Mouse (Mus musculus): ENCODE measurements at regions not wholly inside any gene's neighbourhood (a gene's known extent, or its start where the extent isn't known, plus 50 kb on each side); places are given as distances from the start of the nearest gene placed in this dataset.
A peak's percentile ranks its signal among the peaks of the same experiment; 100 is the strongest.

DNA sequence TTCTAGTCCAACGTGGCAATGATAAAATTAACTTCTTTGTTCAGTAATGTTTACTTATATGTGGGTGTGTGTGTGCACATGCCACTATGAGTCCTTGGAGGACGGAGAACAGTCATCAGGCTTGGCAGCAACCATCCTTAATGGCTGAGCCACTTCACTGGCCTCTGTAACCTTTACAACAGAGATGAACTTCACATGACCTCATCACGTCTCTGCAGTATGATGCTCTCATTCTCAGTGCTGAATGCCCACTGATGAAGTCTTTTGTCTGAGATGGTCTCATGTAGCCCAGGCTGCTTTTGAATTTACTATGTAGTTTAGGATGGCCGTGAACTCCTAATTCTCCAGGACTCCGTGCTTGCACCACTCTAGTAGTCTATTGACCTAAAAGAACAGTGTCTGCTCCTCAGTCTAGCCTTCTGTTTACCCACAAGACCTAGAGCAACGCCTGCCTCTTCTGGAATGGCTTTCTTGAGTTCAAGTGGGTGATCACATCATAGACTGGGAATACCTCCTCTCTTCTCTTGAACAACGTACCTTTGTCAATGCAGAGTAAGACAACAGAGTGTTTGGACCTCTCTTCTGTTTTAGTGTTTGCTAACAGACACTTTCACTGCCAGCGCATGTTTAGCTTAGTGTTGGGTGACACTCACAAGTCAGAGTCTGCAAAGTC lies 308.8 kb downstream of the 1810013L24Rik start:
- 70% methylated on average over 8 of the region's 8 CpGs for WGBS
- Histone ChIP-seq H3K4me3 (ENCODE audit: low read depth, low read length) (no peak overlapping the region), H3K9me3 (ENCODE audit: low read length) (no peaks in the 10 kb centered on the region), H3K9ac (no peak overlapping the region), H3K27ac (ENCODE audit: low read depth, low read length) (no peak overlapping the region), H3K4me1 (ENCODE audit: insufficient read depth) (no peaks in the 10 kb centered on the region), H3K27me3 (ENCODE audit: insufficient read depth, low read length) (no peaks in the 10 kb centered on the region), H3K4me2 (ENCODE audit: low read depth) (no peak overlapping the region), H3K36me3 (ENCODE audit: insufficient read depth) (no peaks in the 10 kb centered on the region)
- DNase-seq (no peak), ATAC-seq (no peak)
- no peak for TF ChIP-seq CTCF (IDR thresholded peaks at IDR 0.05; ENCODE audit: low read depth)

DNA sequence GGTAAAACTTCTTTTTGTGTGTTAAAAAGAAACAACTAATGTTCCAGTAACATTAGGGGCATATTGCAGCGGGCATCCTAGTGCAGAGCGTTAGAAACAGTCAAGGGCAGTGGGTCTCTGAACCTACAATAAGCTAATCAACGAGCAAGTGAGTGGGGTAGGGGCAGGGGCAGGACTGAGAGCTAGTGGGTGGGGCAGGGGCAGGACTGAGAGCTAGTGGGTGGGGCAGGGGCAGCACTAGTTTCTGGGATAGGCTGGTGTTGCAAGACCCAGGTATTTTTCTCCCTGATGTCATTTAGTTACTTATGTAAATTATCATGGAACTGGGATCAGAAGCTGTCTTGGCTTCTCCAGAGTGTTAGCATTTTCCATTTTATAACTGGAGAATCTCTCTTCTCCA lies 309.5 kb downstream of the 1810013L24Rik start:
- no peak overlapping the region for H3K27ac ChIP-seq (ENCODE audit: low read depth, low read length)
- no peaks in the 10 kb centered on the region for H3K36me3 ChIP-seq (ENCODE audit: insufficient read depth)
- WGBS, result 66% methylated on average over 3 of the region's 3 CpGs
- no peak overlapping the region for H3K4me2 ChIP-seq (ENCODE audit: low read depth)
- DNase-seq, result no peak
- no peak overlapping the region for H3K9ac ChIP-seq
- no peak for TF ChIP-seq CTCF (IDR thresholded peaks at IDR 0.05; ENCODE audit: low read depth)
- no peak for ATAC-seq
- H3K9me3 ChIP-seq (ENCODE audit: low read length), result no peaks in the 10 kb centered on the region
- H3K27me3 ChIP-seq (ENCODE audit: insufficient read depth, low read length), result no peaks in the 10 kb centered on the region
- H3K4me1 ChIP-seq (ENCODE audit: insufficient read depth), result no peaks in the 10 kb centered on the region
- H3K4me3 ChIP-seq (ENCODE audit: low read depth, low read length), result no peak overlapping the region

DNA sequence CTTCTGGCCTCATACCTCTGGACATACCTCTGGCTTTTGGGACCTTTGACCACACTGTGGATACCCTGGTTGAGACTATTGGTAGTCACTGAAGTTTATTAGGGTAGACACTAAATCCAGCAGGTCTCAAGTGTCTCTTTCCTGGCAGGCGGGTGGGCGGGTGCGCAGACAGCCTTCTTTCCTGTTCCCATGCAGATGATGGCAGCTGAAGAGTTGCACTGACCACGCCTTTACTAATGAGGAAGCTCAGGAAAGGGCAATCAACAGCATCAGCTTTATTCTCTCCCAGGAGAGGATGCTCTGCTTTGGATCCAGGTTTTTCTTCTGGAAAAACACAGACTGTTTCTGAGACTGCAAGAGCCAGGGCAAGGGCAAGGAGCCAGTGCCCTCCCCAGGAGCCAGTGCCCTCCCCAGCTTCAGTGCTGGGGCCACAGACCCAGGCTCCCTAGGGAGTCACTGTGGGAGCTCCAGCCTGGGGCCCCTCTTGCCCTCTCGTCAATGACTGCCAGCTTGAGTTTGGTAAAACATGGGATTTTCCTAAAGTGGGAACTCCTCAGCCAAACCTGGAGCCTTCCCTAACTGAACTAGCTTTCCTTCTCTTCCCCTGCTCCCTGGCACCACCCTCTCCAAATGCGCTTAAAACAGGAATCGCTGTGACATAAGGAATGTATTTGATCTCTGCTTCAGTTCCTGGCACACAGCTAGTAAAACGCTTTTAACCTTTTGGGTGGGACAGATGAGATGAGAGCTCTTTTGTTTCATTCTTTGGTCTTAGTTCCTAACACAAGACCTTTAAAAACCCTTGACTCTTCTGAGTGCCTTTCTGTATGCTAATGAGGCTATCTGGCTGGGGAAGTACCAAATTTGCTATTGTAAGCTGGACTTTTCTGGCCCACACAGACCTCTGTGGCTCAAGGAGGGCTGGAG lies 319.6 kb downstream of the 1810013L24Rik start:
- no peaks in the 10 kb centered on the region for H3K27me3 ChIP-seq (ENCODE audit: insufficient read depth, low read length)
- no peak overlapping the region for H3K4me2 ChIP-seq (ENCODE audit: low read depth)
- 51% methylated on average over 8 of the region's 8 CpGs for WGBS
- no peak for TF ChIP-seq CTCF (IDR thresholded peaks at IDR 0.05; ENCODE audit: low read depth)
- no peak overlapping the region for H3K4me3 ChIP-seq (ENCODE audit: low read depth, low read length)
- ATAC-seq, result no peak
- no peaks in the 10 kb centered on the region for H3K4me1 ChIP-seq (ENCODE audit: insufficient read depth)
- H3K36me3 ChIP-seq (ENCODE audit: insufficient read depth), result no peaks in the 10 kb centered on the region
- H3K9ac ChIP-seq, result no peak overlapping the region
- H3K9me3 ChIP-seq (ENCODE audit: low read length), result no peaks in the 10 kb centered on the region
- H3K27ac ChIP-seq (ENCODE audit: low read depth, low read length), result no peak overlapping the region
- DNase-seq, result no peak

DNA sequence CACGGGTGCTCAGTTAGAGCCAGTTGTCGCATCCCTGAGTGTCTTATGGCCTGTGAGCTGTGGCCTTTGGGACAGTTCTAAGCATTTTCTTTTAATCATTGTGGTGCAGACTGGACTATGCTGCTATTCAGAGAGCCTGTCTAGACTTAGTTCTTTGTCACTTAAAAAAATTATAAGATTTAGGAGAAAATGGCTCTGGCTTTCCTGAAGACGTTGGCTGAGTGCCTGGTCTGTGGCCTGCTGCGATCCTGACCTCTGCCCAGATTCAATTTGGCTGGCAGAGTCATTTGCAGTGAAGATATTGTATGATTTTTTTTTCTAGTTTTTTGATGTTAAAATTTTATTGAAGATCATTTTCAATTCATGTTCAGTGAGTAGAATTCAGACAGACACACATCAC lies 322.0 kb downstream of the 1810013L24Rik start:
- Histone ChIP-seq H3K9me3 (ENCODE audit: low read length) (no peaks in the 10 kb centered on the region), H3K36me3 (ENCODE audit: insufficient read depth) (no peaks in the 10 kb centered on the region), H3K27ac (ENCODE audit: low read depth, low read length) (no peak overlapping the region), H3K4me2 (ENCODE audit: low read depth) (no peak overlapping the region), H3K4me3 (ENCODE audit: low read depth, low read length) (no peak overlapping the region), H3K4me1 (ENCODE audit: insufficient read depth) (no peaks in the 10 kb centered on the region), H3K9ac (no peak overlapping the region), H3K27me3 (ENCODE audit: insufficient read depth, low read length) (no peaks in the 10 kb centered on the region)
- DNase-seq (no peak), ATAC-seq (no peak)
- WGBS, result 69% methylated on average over 4 of the region's 4 CpGs
- no peak for TF ChIP-seq CTCF (IDR thresholded peaks at IDR 0.05; ENCODE audit: low read depth)

DNA sequence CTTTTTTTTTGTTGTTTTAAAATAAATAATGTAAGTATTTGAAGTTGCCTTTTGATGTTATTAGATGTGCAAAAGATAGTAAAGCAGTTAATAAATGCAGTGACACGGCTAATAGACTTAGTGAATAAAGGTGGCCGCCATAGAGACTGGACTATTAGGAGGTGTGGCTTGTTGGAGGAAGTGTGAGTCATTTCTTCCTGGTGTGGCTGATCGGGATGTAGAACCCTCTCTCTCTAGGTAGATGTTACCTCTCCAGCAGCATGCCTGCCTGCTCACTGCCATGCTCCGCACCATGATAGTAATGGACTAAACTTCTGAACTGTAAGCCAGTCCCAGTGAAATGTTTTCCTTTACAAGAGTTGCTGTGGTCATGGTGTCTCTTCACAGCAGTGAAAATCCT lies 323.6 kb downstream of the 1810013L24Rik start:
- H3K27me3 ChIP-seq (ENCODE audit: insufficient read depth, low read length), result no peaks in the 10 kb centered on the region
- no peak overlapping the region for H3K4me3 ChIP-seq (ENCODE audit: low read depth, low read length)
- no peak for DNase-seq
- ATAC-seq, result no peak
- no peak overlapping the region for H3K27ac ChIP-seq (ENCODE audit: low read depth, low read length)
- TF ChIP-seq CTCF (IDR thresholded peaks at IDR 0.05; ENCODE audit: low read depth), result no peak
- H3K4me1 ChIP-seq (ENCODE audit: insufficient read depth), result no peaks in the 10 kb centered on the region
- H3K4me2 ChIP-seq (ENCODE audit: low read depth), result no peak overlapping the region
- H3K36me3 ChIP-seq (ENCODE audit: insufficient read depth), result no peaks in the 10 kb centered on the region
- 94% methylated on average over 4 of the region's 4 CpGs for WGBS
- H3K9ac ChIP-seq, result no peak overlapping the region
- no peaks in the 10 kb centered on the region for H3K9me3 ChIP-seq (ENCODE audit: low read length)

DNA sequence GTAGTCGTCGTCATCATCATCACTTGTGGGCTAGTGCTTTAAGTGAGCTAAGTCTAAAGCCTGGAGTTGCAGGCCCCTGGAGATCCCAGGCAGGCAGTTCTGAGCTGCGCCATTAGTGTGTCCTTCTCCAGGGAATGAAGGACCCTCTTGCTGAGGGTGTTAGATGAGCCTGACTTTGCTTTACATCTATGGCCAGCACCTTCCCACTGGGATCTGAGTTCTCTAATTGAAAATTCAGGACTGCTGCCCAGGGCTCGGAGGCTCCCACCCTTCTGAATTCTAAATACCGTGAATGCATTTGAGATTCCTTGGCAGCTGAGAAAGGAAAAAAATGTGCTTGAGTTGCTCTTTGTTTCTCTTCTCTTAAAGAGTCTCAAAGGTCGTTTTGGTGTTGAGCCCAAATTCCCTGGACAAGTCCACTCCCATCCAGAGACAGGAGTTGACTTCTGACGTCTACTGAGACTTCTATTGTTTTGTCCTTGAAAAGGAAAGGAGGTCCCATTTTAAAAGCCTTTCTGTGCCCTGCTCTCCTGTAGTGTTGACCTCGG lies 335.9 kb downstream of the 1810013L24Rik start:
- DNase-seq (peak; percentile 7), ATAC-seq (no peak)
- Histone ChIP-seq H3K27ac (ENCODE audit: low read depth, low read length) (no peak overlapping the region), H3K9me3 (ENCODE audit: low read length) (no peaks in the 10 kb centered on the region), H3K27me3 (ENCODE audit: insufficient read depth, low read length) (no peaks in the 10 kb centered on the region), H3K9ac (no peak overlapping the region), H3K4me3 (ENCODE audit: low read depth, low read length) (no peak overlapping the region), H3K4me1 (ENCODE audit: insufficient read depth) (no peaks in the 10 kb centered on the region), H3K4me2 (ENCODE audit: low read depth) (no peak overlapping the region), H3K36me3 (ENCODE audit: insufficient read depth) (no peaks in the 10 kb centered on the region)
- WGBS, result 45% methylated on average over 8 of the region's 8 CpGs
- no peak for TF ChIP-seq CTCF (IDR thresholded peaks at IDR 0.05; ENCODE audit: low read depth)

DNA sequence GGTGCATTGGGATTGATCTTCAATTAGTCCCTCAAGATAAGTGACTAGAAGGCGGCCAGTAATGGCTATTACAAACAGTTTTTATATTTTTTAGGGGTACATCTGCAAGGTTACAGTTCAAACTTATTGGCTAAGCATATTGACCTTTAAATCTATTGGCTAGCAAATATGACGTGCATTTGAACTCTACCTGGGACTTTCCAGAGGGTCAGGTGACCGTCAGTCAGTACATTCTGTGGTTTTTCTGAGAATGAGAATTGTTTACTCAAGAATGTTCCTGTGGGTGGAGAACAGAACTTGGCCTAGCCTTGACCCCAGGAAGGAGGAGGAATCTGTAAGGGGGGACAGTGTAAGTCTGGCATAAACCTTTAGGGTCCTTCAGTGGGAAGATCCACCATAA lies 346.5 kb downstream of the 1810013L24Rik start:
- H3K4me3 ChIP-seq (ENCODE audit: low read depth, low read length), result no peak overlapping the region
- no peak for TF ChIP-seq CTCF (IDR thresholded peaks at IDR 0.05; ENCODE audit: low read depth)
- no peaks in the 10 kb centered on the region for H3K27me3 ChIP-seq (ENCODE audit: insufficient read depth, low read length)
- no peak overlapping the region for H3K9ac ChIP-seq
- H3K9me3 ChIP-seq (ENCODE audit: low read length), result no peaks in the 10 kb centered on the region
- H3K36me3 ChIP-seq (ENCODE audit: insufficient read depth), result no peaks in the 10 kb centered on the region
- WGBS, result 90% methylated on average over 3 of the region's 3 CpGs
- H3K4me2 ChIP-seq (ENCODE audit: low read depth), result no peak overlapping the region
- H3K4me1 ChIP-seq (ENCODE audit: insufficient read depth), result no peaks in the 10 kb centered on the region
- no peak for ATAC-seq
- DNase-seq, result no peak
- H3K27ac ChIP-seq (ENCODE audit: low read depth, low read length), result no peak overlapping the region

Measured in forebrain, postnatal 0 days (tissue).